Mouse (Mus musculus) liver, embryonic 12.5 days (tissue): ENCODE data around the gene Agtpbp1. TPM values are rescaled to one million over a fixed set of nuclear protein-coding genes. Genes with fewer than 3 reads are reported as not detected.
A peak's percentile ranks its signal among the peaks of the same experiment; 100 is the strongest.
"Not testable (repeated sequence)": the region's sequence is repeated elsewhere in the genome, so short reads cannot be mapped to it uniquely, and the experiment has no call there.

Source experiments
- ATAC-seq: fragments of 200-750 bp; cut with Nextera tagmentation; 2 replicates; pipeline ENCODE4 v1.8.0; 2017; ENCODE audit warnings: moderate number of reproducible peaks, mild to moderate bottlenecking, moderate library complexity
- H3K27ac ChIP-seq: fragments of 300-500 bp; sonication (generic); 2 replicates; pipeline ENCODE4 v1.5.1; 2016; ENCODE audit warnings: mild to moderate bottlenecking
- H3K27me3 ChIP-seq: fragments of 300-500 bp; sonication (generic); replicated peaks from 2 replicates; pipeline ENCODE4 v1.6.1; 2016; ENCODE audit warnings: mild to moderate bottlenecking, moderate library complexity
- H3K36me3 ChIP-seq: fragments of 300-500 bp; sonication (generic); 2 replicates; pipeline ENCODE4 v1.6.1; 2016; ENCODE audit warnings: mild to moderate bottlenecking, moderate library complexity
- H3K4me1 ChIP-seq: fragments of 300-500 bp; sonication (generic); 2 replicates; pipeline ENCODE4 v1.6.1; 2016
- H3K4me2 ChIP-seq: fragments of 300-500 bp; sonication (generic); 2 replicates; pipeline ENCODE4 v1.6.1; 2016; ENCODE audit warnings: mild to moderate bottlenecking, moderate library complexity
- H3K4me3 ChIP-seq: fragments of 300-500 bp; sonication (generic); 2 replicates; pipeline ENCODE4 v1.5.1; 2016; ENCODE audit warnings: mild to moderate bottlenecking, moderate library complexity
- H3K9ac ChIP-seq: fragments of 300-500 bp; sonication (generic); 2 replicates; pipeline ENCODE4 v1.6.1; 2016; ENCODE audit warnings: mild to moderate bottlenecking, moderate library complexity
- H3K9me3 ChIP-seq: fragments of 300-500 bp; sonication (generic); replicated peaks from 2 replicates; pipeline ENCODE4 v1.6.1; 2016; ENCODE audit warnings: mild to moderate bottlenecking, moderate library complexity
- WGBS: fragments of 180-500 bp; shearing (Covaris S2); methylation state at CpG from one replicate; pipeline ENCODE4 v1.1.7; 2016; ENCODE audit not compliant: insufficient replicate concordance; 5-methylcytosine and 5-hydroxymethylcytosine counted together
- polyA plus RNA-seq: library from polyadenylated mRNA; unstranded; fragments of >200 nt; fragmentation: Nextera tagmentation; extraction: Ambion mirVana; gene quantifications from 2 replicates; pipeline ENCODE4 v1.2.1, GENCODE M21; 2016

Gene Agtpbp1
- polyA plus RNA-seq, 1 experiment from 2014 or later = 12.1 TPM

- ATAC-seq = peak; percentile 47; the same call in 1 of the 2 replicates
- 68% methylated on average over 10 of the region's 10 CpGs for WGBS
- Histone ChIP-seq H3K4me2 (no peak overlapping the region), H3K9ac (no peak overlapping the region), H3K9me3 (no peaks in the 10 kb centered on the region), H3K4me1 (peaks cover 8% of the 10 kb centered on the region), H3K36me3 (peaks cover 87% of the 10 kb centered on the region), H3K27me3 (no peaks in the 10 kb centered on the region), H3K4me3 (no peak overlapping the region), H3K27ac (peak overlapping the region; percentile 54; the same call in 1 of the 2 replicates)
Observed at GRCm38 (mm10) chr13:59605221-59605922, 20.3 kb upstream of the Agtpbp1 start.

- Histone ChIP-seq H3K4me3 (no peak overlapping the region), H3K9ac (no peak overlapping the region), H3K27ac (0 out of 2 replicates have a peak overlapping the region, but pooled peaks have one; percentile 54), H3K36me3 (peaks cover 86% of the 10 kb centered on the region), H3K4me2 (no peak overlapping the region), H3K27me3 (no peaks in the 10 kb centered on the region), H3K4me1 (peaks cover 8% of the 10 kb centered on the region), H3K9me3 (no peaks in the 10 kb centered on the region)
- WGBS = 77% methylated on average over 1 of the region's 1 CpGs
- no peak; the same call in 1 of the 2 replicates for ATAC-seq
Observed at GRCm38 (mm10) chr13:59604511-59604910, 19.5 kb upstream of the Agtpbp1 start.

GRCm38 (mm10) chr13:59603096-59603495, 18.1 kb upstream of the Agtpbp1 start:
- no peak for ATAC-seq
- no peak overlapping the region for H3K4me3 ChIP-seq
- H3K36me3 ChIP-seq = peaks cover 82% of the 10 kb centered on the region

GRCm38 (mm10) chr13:59592630-59593029, 7.6 kb upstream of the Agtpbp1 start:
- H3K36me3 ChIP-seq = peaks cover 77% of the 10 kb centered on the region

More at GRCm38 (mm10) chr13:59603096-59603495, 18.1 kb upstream of the Agtpbp1 start:
- Histone ChIP-seq H3K4me1 (peaks cover 8% of the 10 kb centered on the region), H3K27ac (no peak overlapping the region), H3K9ac (no peak overlapping the region), H3K27me3 (no peaks in the 10 kb centered on the region), H3K9me3 (no peaks in the 10 kb centered on the region), H3K4me2 (no peak overlapping the region)
- WGBS = 42% methylated on average over 5 of the region's 5 CpGs

GRCm38 (mm10) chr13:59592058-59592457, 7.0 kb upstream of the Agtpbp1 start:
- peaks cover 78% of the 10 kb centered on the region for H3K36me3 ChIP-seq
- not testable (repeated sequence) for H3K9me3 ChIP-seq, H3K27me3 ChIP-seq, ATAC-seq, H3K27ac ChIP-seq, H3K9ac ChIP-seq, H3K4me2 ChIP-seq, H3K4me3 ChIP-seq
- 77% methylated on average over 3 of the region's 3 CpGs for WGBS
- H3K4me1 ChIP-seq = peaks cover 27% of the 10 kb centered on the region

More at GRCm38 (mm10) chr13:59592630-59593029, 7.6 kb upstream of the Agtpbp1 start:
- 64% methylated on average over 1 of the region's 1 CpGs for WGBS
- Histone ChIP-seq H3K4me1 (peaks cover 21% of the 10 kb centered on the region), H3K9ac (no peak overlapping the region), H3K4me3 (no peak overlapping the region), H3K27ac (no peak overlapping the region), H3K4me2 (no peak overlapping the region), H3K27me3 (no peaks in the 10 kb centered on the region), H3K9me3 (no peaks in the 10 kb centered on the region)
- no peak for ATAC-seq

GRCm38 (mm10) chr13:59590691-59591090, 5.7 kb upstream of the Agtpbp1 start:
- peaks cover 41% of the 10 kb centered on the region for H3K4me1 ChIP-seq
- no peak overlapping the region for H3K4me3 ChIP-seq
- peaks cover 69% of the 10 kb centered on the region for H3K36me3 ChIP-seq
- ATAC-seq = no peak
- no peak overlapping the region for H3K4me2 ChIP-seq
- H3K27ac ChIP-seq = no peak overlapping the region
- 83% methylated on average over 4 of the region's 4 CpGs for WGBS
- H3K9ac ChIP-seq = no peak overlapping the region
- H3K27me3 ChIP-seq = no peaks in the 10 kb centered on the region
- H3K9me3 ChIP-seq = no peaks in the 10 kb centered on the region

GRCm38 (mm10) chr13:59589672-59590071, 4.6 kb upstream of the Agtpbp1 start:
- no peak overlapping the region for H3K27ac ChIP-seq
- H3K36me3 ChIP-seq = peaks cover 62% of the 10 kb centered on the region
- 76% methylated on average over 4 of the region's 4 CpGs for WGBS
- H3K4me1 ChIP-seq = peaks cover 41% of the 10 kb centered on the region
- no peak overlapping the region for H3K4me3 ChIP-seq
- H3K27me3 ChIP-seq = no peaks in the 10 kb centered on the region
- no peak overlapping the region for H3K9ac ChIP-seq
- ATAC-seq = no peak
- H3K9me3 ChIP-seq = no peaks in the 10 kb centered on the region
- H3K4me2 ChIP-seq = no peak overlapping the region

GRCm38 (mm10) chr13:59587201-59587600, 2.2 kb upstream of the Agtpbp1 start:
- Histone ChIP-seq H3K4me2 (no peak overlapping the region), H3K9ac (no peak overlapping the region), H3K27me3 (no peaks in the 10 kb centered on the region), H3K9me3 (no peaks in the 10 kb centered on the region), H3K4me1 (peaks cover 42% of the 10 kb centered on the region), H3K36me3 (peaks cover 43% of the 10 kb centered on the region), H3K27ac (no peak overlapping the region), H3K4me3 (no peak overlapping the region)
- ATAC-seq = no peak
- 72% methylated on average over 2 of the region's 2 CpGs for WGBS

GRCm38 (mm10) chr13:59585648-59586005, 600 bp upstream of the Agtpbp1 start:
- WGBS = 2% methylated on average over 28 of the region's 28 CpGs
- peak overlapping the region; percentile 90 for H3K4me3 ChIP-seq
- H3K9me3 ChIP-seq = no peaks in the 10 kb centered on the region
- H3K9ac ChIP-seq = peak overlapping the region; percentile 89
- peaks cover 39% of the 10 kb centered on the region for H3K4me1 ChIP-seq
- H3K36me3 ChIP-seq = peaks cover 28% of the 10 kb centered on the region
- H3K27me3 ChIP-seq = no peaks in the 10 kb centered on the region
- ATAC-seq = no peak; the same call in 1 of the 2 replicates
- H3K27ac ChIP-seq = peak overlapping the region; percentile 78
- H3K4me2 ChIP-seq = peak overlapping the region; percentile 96

- Histone ChIP-seq H3K4me3 (peak overlapping the region; percentile 90), H3K4me2 (peak overlapping the region; percentile 96), H3K4me1 (peaks cover 39% of the 10 kb centered on the region), H3K9me3 (no peaks in the 10 kb centered on the region), H3K27me3 (no peaks in the 10 kb centered on the region), H3K36me3 (peaks cover 16% of the 10 kb centered on the region), H3K9ac (peak overlapping the region; percentile 79), H3K27ac (peak overlapping the region; percentile 78)
- 7% methylated on average over 9 of the region's 9 CpGs for WGBS
- peak; percentile 29 for ATAC-seq
Observed at GRCm38 (mm10) chr13:59584481-59584880, 546 bp downstream of the Agtpbp1 start.

GRCm38 (mm10) chr13:59580954-59581353, 4.1 kb downstream of the Agtpbp1 start:
- no peak overlapping the region for H3K4me2 ChIP-seq
- H3K27me3 ChIP-seq = no peaks in the 10 kb centered on the region
- no peak overlapping the region for H3K9ac ChIP-seq
- H3K36me3 ChIP-seq = no peaks in the 10 kb centered on the region
- no peak for ATAC-seq
- no peak overlapping the region for H3K4me3 ChIP-seq
- 86% methylated on average over 4 of the region's 4 CpGs for WGBS
- H3K4me1 ChIP-seq = peaks cover 13% of the 10 kb centered on the region
- no peaks in the 10 kb centered on the region for H3K9me3 ChIP-seq
- H3K27ac ChIP-seq = no peak overlapping the region

- H3K27me3 ChIP-seq = peaks cover 12% of the 10 kb centered on the region; the same call in 1 of the 2 replicates
- no peak overlapping the region for H3K4me3 ChIP-seq
- 81% methylated on average over 2 of the region's 2 CpGs for WGBS
- H3K36me3 ChIP-seq = no peaks in the 10 kb centered on the region
- H3K9ac ChIP-seq = no peak overlapping the region
- no peaks in the 10 kb centered on the region for H3K4me1 ChIP-seq
- H3K9me3 ChIP-seq = no peaks in the 10 kb centered on the region
- H3K4me2 ChIP-seq = no peak overlapping the region
- ATAC-seq = no peak
- H3K27ac ChIP-seq = no peak overlapping the region
Observed at GRCm38 (mm10) chr13:59572549-59572948, 12.5 kb downstream of the Agtpbp1 start.
